Mouse (Mus musculus): ENCODE measurements around the gene Mtch1. TPM values are rescaled to one million over a fixed set of nuclear protein-coding genes. Genes with fewer than 3 reads are reported as not detected.

Gene Mtch1
- total RNA-seq, 2 experiments from 2014 or later: 345 to 350 TPM

DNA sequence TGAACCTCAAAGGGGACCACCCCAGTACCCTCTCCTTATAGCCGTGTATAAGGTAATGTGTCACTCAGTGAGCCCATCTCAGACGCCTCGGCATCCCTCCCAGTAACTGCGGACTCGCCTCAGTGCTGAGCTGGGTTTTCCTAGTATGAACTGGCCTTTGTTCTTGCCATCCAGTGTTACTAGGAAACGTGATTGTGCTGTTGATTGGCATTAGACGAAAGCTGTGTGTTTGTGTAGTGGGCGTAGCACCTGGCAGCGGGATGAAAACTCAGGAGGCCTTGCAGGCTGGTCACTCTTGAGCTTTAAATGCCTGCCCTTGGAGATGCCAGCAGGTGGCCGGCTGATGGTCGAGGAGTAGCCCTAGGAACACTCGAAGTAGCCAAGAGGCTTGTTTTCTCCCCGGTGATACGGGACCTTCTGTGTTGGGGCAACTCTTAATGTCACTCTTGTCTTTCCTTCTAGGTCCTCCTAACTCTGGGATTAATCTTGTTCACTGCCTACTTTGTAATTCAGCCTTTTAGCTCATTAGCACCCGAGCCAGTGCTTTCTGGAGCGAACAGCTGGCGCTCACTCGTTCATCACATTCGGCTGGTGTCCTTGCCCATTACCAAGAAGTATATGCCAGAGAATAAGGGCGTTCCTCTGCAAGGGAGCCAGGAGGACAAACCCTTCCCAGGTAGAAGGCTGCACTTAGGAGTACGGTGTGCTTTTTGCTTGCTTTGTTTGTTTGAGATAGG lies 65.3 kb downstream of the Mtch1 start:
- DNase-seq: no peak
- intact Hi-C loops (cut with DNase I): no loop called here

Other genes with a start within 250 kb of the Mtch1 start
- gene Rab44, start 233.8 kb downstream of the Mtch1 start, total RNA-seq (2021): under 1 TPM; 0.34 to 0.87 TPM
- 1 to 10 TPM; 2.7 to 5.7 TPM for gene Cpne5, start 109.8 kb downstream of the Mtch1 start, total RNA-seq (2021)
- gene Ppil1, start 83.7 kb downstream of the Mtch1 start, total RNA-seq (2021): 10 to 100 TPM; 31.2 to 34.1 TPM
- gene BC004004, start 79.1 kb downstream of the Mtch1 start, total RNA-seq (2021): 100 to 1,000 TPM; 193 to 194 TPM
- gene Pi16, start 30.3 kb downstream of the Mtch1 start, total RNA-seq (2021): 10 to 100 TPM; 26.9 to 33.9 TPM
- gene Fgd2, start 13.0 kb upstream of the Mtch1 start, total RNA-seq (2021): 1 to 10 TPM; 2.5 to 2.6 TPM
- 10 to 100 TPM; 40.6 to 51.5 TPM for gene Pim1, start 142.8 kb upstream of the Mtch1 start, total RNA-seq (2021)
- not detected for gene Gm17657, start 201.7 kb upstream of the Mtch1 start, total RNA-seq (2021)
- 10 to 100 TPM; 15.4 to 16.2 TPM for gene Tbc1d22b, start 201.9 kb upstream of the Mtch1 start, total RNA-seq (2021)
- not detected for gene Tmem217, start 204.5 kb upstream of the Mtch1 start, total RNA-seq (2021)

Measured in heart, postnatal 10 days (tissue).